Mouse (Mus musculus): ENCODE measurements at regions not wholly inside any gene's neighbourhood (a gene's known extent, or its start where the extent isn't known, plus 50 kb on each side); places are given as distances from the start of the nearest gene placed in this dataset.

DNA sequence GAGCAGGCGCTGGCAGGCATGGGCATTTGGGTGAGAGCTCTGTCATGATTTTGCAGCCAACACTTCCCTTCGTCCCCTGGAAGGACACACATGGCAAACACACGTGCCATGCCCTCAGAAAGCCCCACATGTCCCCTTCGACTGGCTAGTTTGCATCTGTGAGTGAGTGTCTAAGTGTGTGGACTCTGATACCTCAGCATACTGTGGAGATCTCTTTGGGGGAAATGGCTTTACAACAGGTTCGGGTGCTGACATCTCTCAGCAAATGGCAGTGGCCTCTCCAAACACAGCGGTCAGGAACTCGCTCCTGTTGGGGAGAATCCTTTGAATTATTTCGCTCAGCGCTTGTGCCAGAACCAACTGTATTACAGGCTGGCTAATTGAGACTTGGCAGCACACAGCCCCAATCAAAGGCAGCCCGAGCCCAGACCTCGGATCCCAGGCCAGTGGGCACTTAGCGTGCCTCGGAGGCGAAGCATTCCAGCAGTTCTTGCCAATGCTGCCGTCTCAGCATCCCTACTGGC, 86.5 kb upstream of the Mki67 start:
- peaks cover 5% of the 10 kb centered on the region for H3K4me1 ChIP-seq
- 91% methylated on average over 15 of the region's 15 CpGs for WGBS
- H3K9me3 ChIP-seq (replicated peaks), result no peaks in the 10 kb centered on the region
- H3K36me3 ChIP-seq, result no peaks in the 10 kb centered on the region
- no peak for DNase-seq (ENCODE audit: low spot score)
- no peaks in the 10 kb centered on the region for H3K27me3 ChIP-seq (ENCODE audit: low read depth, poor library complexity, severe bottlenecking)
- H3K27ac ChIP-seq (replicated peaks), result no peak overlapping the region
- H3K4me3 ChIP-seq, result no peak overlapping the region

DNA sequence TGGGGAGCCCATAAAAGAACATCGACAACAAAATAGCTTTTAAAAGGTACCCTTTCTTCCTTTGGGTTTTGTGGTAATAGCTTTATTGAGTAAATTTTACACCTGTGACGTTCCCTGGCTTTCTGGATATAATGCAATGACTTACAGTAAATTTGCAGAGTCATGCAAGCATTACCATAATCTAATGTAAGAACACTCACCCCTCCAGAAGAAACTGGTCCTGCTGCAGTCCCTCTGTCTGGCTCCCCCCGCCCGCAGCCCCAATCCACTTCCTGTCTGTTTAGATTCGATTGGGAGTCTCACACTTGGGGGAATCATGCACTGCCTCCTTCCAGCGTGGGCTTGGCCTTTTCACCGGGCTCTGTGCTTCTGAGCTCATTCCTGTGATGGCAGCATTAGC, 88.6 kb upstream of the Mki67 start:
- WGBS, result 62% methylated on average over 7 of the region's 7 CpGs
- no peak overlapping the region for H3K27ac ChIP-seq (replicated peaks)
- no peak for DNase-seq (ENCODE audit: low spot score)

DNA sequence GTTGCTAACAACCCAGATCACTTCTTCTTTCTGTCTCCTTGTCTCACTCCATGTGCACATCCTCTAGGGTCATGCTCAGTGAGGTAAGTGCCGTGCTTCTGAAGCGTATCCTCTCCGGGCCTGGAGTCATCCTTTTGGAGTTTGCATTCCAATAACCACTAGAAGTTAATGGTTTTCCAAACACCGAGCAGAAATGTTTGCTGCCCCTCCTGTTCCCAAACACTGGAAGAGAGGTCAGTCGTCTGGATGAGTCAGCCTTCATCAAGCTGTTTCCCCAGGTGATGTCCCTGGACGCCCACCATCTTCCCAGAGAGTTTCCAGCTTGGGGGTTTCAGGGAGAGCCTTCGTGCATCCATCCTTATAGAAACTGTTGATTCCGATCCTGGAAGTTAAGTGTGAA, 90.0 kb upstream of the Mki67 start:
- 82% methylated on average over 8 of the region's 8 CpGs for WGBS
- peaks cover 7% of the 10 kb centered on the region for H3K4me1 ChIP-seq
- H3K9me3 ChIP-seq (replicated peaks), result no peaks in the 10 kb centered on the region
- H3K4me3 ChIP-seq, result no peak overlapping the region
- no peak overlapping the region for H3K27ac ChIP-seq (replicated peaks)
- H3K36me3 ChIP-seq, result no peaks in the 10 kb centered on the region
- DNase-seq (ENCODE audit: low spot score), result no peak
- no peaks in the 10 kb centered on the region for H3K27me3 ChIP-seq (ENCODE audit: low read depth, poor library complexity, severe bottlenecking)

More for the DNA sequence above, 88.6 kb upstream of the Mki67 start:
- peaks cover 2% of the 10 kb centered on the region; the same call in 1 of the 2 replicates for H3K4me1 ChIP-seq
- no peaks in the 10 kb centered on the region for H3K36me3 ChIP-seq
- H3K9me3 ChIP-seq (replicated peaks), result no peaks in the 10 kb centered on the region
- no peak overlapping the region for H3K4me3 ChIP-seq
- no peaks in the 10 kb centered on the region for H3K27me3 ChIP-seq (ENCODE audit: low read depth, poor library complexity, severe bottlenecking)

DNA sequence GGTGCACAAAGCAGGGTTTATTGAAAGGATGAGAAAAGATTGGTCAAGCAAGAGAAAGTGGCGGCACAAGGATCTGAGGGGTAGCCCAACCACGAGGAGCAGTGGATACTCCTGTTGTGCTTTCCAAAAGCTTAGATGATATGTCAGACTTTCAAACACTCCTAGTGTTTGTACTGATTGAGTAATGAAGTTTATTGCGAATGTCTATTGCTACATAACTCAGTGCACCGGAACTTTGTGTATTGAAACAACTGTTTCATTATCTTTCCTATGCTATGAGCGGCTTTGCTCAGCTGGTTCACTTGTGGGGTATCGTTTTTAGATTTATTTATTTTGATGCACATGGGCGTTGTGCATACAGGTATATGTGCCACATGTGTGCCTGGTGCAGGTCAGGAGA, 90.5 kb upstream of the Mki67 start:
- Histone ChIP-seq H3K4me3 (no peak overlapping the region), H3K9me3 (replicated peaks) (no peaks in the 10 kb centered on the region), H3K36me3 (no peaks in the 10 kb centered on the region), H3K27me3 (ENCODE audit: low read depth, poor library complexity, severe bottlenecking) (no peaks in the 10 kb centered on the region), H3K4me1 (peaks cover 10% of the 10 kb centered on the region), H3K27ac (replicated peaks) (no peak overlapping the region)
- DNase-seq (ENCODE audit: low spot score), result no peak
- 89% methylated on average over 7 of the region's 7 CpGs for WGBS

DNA sequence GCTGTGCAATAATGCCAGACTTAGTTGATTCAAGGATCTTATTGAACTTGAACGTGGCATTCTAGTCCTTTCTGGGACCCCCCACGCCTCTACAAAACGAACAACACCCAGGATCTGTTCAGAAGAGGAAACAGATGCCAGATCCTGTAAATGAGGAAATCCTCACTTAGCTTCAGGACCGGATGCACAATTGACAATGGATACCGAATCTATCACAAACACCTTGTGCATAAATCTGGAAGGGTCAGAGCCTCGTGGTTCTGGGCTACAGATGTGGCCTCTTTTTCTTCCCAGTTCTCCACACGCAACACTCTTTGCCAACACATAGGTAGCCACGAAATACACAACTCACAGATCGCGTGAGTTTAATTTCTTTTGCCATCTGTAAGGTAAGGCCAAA, 93.0 kb upstream of the Mki67 start:
- H3K36me3 ChIP-seq, result no peaks in the 10 kb centered on the region
- no peak for DNase-seq (ENCODE audit: low spot score)
- H3K27ac ChIP-seq (replicated peaks), result no peak overlapping the region
- 92% methylated on average over 10 of the region's 10 CpGs for WGBS
- no peaks in the 10 kb centered on the region for H3K27me3 ChIP-seq (ENCODE audit: low read depth, poor library complexity, severe bottlenecking)
- H3K4me1 ChIP-seq, result peaks cover 10% of the 10 kb centered on the region
- no peaks in the 10 kb centered on the region for H3K9me3 ChIP-seq (replicated peaks)
- H3K4me3 ChIP-seq, result no peak overlapping the region

DNA sequence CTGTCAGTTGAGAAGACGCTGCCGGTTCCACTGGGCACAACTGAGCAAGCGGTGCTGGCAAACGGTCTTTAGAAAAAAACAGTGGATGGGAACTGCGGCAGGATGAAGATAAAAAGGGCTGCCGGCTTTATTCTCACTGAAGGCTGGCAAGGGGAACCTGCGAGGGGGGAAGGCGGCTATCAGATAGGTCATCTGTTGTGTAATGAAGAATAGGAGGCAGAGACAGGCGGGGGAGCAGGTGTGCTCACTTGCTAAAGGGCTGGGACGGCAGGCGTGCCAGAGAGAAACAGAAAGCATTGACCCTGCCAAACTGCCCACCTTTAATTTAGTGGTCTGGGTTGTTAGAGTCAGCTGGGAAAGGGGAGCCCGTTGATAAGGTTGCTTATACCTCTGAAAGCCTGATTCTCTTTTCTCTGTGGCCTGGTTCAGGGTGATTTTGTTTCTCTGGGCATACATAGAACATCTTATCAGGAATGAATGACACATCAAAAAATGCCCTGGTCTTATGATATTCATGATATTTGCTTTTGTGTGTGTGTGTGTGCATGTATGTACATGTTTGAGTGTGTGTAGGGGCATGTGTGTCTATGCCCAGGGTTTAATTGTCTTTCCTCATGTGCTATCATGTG, 93.7 kb upstream of the Mki67 start:
- Histone ChIP-seq H3K4me3 (no peak overlapping the region), H3K36me3 (no peaks in the 10 kb centered on the region), H3K4me1 (peaks cover 10% of the 10 kb centered on the region), H3K27me3 (ENCODE audit: low read depth, poor library complexity, severe bottlenecking) (no peaks in the 10 kb centered on the region), H3K9me3 (replicated peaks) (no peaks in the 10 kb centered on the region), H3K27ac (replicated peaks) (no peak overlapping the region; the same call in 1 of the 2 replicates)
- WGBS, result 77% methylated on average over 12 of the region's 12 CpGs
- no peak for DNase-seq (ENCODE audit: low spot score)

DNA sequence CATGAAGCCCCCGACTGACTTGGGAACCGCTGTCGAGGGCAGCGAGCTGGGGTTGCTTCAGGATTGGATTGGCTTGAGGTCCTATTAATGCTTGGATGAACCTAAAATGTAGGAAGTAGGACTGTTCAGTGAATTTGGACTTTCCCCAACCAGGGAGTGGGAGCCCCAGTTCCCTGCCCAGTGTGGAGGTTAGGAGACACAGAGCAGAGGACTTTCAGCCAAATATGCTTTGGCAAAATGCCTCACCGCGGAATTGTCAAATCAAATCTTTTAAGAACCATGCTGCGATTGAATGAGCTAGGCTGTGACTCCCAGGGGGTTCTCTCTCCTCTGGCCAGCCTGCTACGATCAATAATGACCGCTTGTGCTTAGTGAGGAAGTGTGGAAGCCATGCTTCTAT, 94.8 kb upstream of the Mki67 start:
- Histone ChIP-seq H3K27ac (replicated peaks) (no peak overlapping the region), H3K9me3 (replicated peaks) (no peaks in the 10 kb centered on the region), H3K4me3 (no peak overlapping the region), H3K27me3 (ENCODE audit: low read depth, poor library complexity, severe bottlenecking) (no peaks in the 10 kb centered on the region), H3K4me1 (peaks cover 10% of the 10 kb centered on the region), H3K36me3 (no peaks in the 10 kb centered on the region)
- 93% methylated on average over 9 of the region's 9 CpGs for WGBS
- DNase-seq (ENCODE audit: low spot score), result no peak

DNA sequence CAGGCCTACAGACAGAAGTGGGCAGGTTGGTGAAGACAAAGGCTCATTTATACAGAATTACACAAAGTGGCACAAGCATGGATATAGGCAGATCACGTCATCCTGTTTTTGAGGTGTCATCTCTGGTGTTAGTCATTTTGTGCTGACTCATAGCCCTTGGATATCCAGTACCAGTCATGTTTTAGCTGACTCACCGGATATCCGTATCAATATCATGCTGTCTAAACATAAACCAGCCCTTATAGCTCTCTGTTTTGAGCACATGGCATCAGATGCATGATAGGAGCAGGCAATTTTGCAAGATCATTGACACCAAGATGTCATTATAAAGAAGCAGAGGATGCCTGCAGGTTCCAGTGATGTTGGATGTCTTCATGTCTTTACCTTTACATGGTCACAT, 97.5 kb upstream of the Mki67 start:
- 85% methylated on average over 3 of the region's 3 CpGs for WGBS
- Histone ChIP-seq H3K27ac (replicated peaks) (no peak overlapping the region), H3K27me3 (ENCODE audit: low read depth, poor library complexity, severe bottlenecking) (no peaks in the 10 kb centered on the region), H3K9me3 (replicated peaks) (no peaks in the 10 kb centered on the region), H3K36me3 (no peaks in the 10 kb centered on the region), H3K4me3 (no peak overlapping the region), H3K4me1 (peaks cover 10% of the 10 kb centered on the region)
- DNase-seq (ENCODE audit: low spot score), result no peak

DNA sequence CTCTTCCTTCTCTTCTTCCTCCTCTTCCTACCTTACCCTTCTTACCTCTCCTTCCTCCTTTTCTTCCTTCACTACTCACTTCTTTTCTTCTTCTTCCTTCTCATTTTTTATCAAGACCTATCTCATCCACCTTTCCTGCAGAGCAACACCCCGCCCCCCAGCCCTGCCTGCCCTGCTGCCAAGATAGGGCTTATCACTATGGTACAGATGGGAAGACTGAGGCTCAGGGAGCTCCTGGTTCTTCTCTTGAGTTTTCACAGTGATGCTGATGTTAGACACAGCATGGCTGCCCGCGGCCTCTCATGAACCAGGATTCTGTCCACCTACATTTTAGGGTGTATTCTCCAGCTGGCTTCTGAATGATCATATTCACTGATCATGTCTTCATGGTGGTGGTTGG, 100.0 kb upstream of the Mki67 start:
- H3K27me3 ChIP-seq (ENCODE audit: low read depth, poor library complexity, severe bottlenecking), result no peaks in the 10 kb centered on the region
- 87% methylated on average over 3 of the region's 3 CpGs for WGBS
- peak overlapping the region; percentile 13; the same call in 1 of the 2 replicates for H3K27ac ChIP-seq (replicated peaks)
- DNase-seq (ENCODE audit: low spot score), result no peak
- no peaks in the 10 kb centered on the region for H3K36me3 ChIP-seq
- H3K9me3 ChIP-seq (replicated peaks), result no peaks in the 10 kb centered on the region
- no peak overlapping the region for H3K4me3 ChIP-seq
- H3K4me1 ChIP-seq, result peaks cover 2% of the 10 kb centered on the region; the same call in 1 of the 2 replicates

DNA sequence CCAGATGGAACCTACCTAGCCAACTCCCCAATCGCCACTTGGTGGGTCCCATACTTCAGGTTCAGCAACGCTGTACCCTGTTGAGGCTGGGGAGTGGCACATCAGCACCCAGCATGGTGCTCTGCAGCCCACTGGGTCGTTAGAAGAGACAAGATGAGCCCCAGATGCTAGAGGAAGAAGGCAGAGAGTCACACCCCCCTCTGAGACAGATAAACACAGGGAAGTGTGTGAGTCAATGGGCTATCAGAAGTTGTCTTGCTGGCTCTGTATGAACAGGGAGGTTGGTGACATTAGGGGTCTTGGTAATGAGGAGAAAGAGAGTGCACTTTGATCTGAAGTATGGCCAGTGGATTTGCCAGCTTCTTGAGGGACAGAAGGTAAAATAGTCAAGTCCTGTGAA, 101.7 kb upstream of the Mki67 start:
- H3K27ac ChIP-seq (replicated peaks), result no peak overlapping the region
- no peaks in the 10 kb centered on the region for H3K4me1 ChIP-seq
- DNase-seq (ENCODE audit: low spot score), result no peak
- no peaks in the 10 kb centered on the region for H3K9me3 ChIP-seq (replicated peaks)
- H3K27me3 ChIP-seq (ENCODE audit: low read depth, poor library complexity, severe bottlenecking), result no peaks in the 10 kb centered on the region
- no peaks in the 10 kb centered on the region for H3K36me3 ChIP-seq
- no peak overlapping the region for H3K4me3 ChIP-seq
- 54% methylated on average over 3 of the region's 3 CpGs for WGBS

DNA sequence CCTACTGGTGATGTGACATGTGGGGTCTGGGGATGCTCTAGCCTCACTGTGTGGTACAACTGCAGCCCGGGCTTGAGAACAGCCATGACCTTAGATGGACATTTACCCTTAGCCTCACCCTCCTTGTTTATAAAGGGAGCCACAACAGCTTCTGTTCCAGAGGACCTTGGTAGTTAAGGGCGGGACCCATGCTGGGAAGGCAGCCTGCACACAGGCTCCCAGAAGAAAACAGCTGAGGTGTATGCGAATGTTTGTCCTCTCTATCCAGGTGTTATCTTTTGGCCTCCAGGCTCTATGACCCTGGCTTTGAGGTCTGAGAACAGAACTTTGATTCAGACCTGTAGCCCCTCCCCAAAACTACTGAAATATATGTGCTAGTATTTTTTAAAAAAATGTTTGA, 102.1 kb upstream of the Mki67 start:
- H3K36me3 ChIP-seq, result no peaks in the 10 kb centered on the region
- WGBS, result 81% methylated on average over 3 of the region's 3 CpGs
- no peaks in the 10 kb centered on the region for H3K9me3 ChIP-seq (replicated peaks)
- no peaks in the 10 kb centered on the region for H3K27me3 ChIP-seq (ENCODE audit: low read depth, poor library complexity, severe bottlenecking)
- H3K4me1 ChIP-seq, result no peaks in the 10 kb centered on the region
- H3K27ac ChIP-seq (replicated peaks), result no peak overlapping the region
- DNase-seq (ENCODE audit: low spot score), result no peak
- H3K4me3 ChIP-seq, result no peak overlapping the region

DNA sequence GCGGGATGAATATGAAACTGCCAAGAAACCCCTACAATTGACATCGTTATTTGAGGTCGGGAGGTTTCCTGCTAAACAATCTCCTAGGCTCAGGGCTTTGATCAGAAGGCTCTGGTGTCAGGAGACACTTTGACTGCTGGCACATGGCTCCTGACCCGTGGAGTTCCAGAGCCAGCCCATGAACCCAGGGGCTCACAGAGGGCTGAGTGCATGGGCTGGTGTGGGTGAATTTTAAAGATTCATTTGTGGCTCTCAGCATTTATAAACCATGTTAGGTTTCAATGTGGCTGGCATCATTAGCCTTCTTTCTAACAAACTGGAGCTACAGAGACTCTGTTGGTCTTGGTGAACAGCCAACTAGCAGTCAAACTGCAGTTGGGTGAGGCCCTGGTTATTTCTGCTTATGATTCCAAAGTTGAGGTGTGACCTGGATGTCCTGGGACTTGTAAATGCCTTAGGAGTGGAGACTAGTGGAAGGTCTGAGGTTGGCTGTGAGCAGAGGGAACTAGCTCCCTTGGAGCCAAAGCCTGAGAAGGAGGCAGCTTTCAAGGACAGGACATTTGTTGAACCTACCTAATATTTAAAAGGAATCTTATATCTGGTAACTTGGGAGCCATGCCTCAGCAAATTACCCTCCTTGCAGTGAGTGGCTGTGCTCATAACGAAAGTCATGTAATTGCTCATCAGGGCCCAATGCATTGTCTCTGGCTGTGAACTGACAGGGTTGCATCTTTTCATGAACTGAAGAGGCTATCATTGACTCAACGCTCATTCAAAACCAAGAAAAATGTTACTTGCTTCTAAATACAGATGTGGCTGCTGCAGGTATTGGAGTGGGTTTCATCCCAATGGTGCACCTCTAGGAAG, 108.0 kb upstream of the Mki67 start:
- Histone ChIP-seq H3K4me1 (0 out of 2 replicates have a peak, but pooled peaks cover 2% of the 10 kb centered on the region), H3K36me3 (no peaks in the 10 kb centered on the region), H3K9me3 (replicated peaks) (no peaks in the 10 kb centered on the region), H3K4me3 (no peak overlapping the region), H3K27me3 (ENCODE audit: low read depth, poor library complexity, severe bottlenecking) (no peaks in the 10 kb centered on the region), H3K27ac (replicated peaks) (no peak overlapping the region)
- DNase-seq (ENCODE audit: low spot score), result no peak
- 78% methylated on average over 6 of the region's 6 CpGs for WGBS

DNA sequence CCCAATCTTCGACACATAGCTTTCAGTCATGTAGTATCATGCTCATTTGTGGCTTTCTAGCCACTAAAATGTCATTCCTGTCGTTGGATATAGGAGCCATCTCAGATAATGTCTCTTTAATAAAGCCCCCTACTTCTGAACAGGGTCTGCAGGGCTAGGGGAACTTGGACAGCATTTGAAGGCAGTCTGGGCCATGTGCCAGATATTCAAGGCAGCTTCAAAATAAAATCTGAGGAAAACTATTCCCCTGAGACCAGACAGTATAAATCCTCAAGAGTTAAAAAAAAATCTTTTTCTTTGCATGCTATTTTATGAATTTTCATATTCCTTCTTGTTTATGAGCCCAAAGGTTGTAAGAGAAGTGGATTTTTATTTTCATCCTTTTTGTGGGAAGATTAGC, 113.1 kb upstream of the Mki67 start:
- Histone ChIP-seq H3K27ac (replicated peaks) (no peak overlapping the region), H3K27me3 (ENCODE audit: low read depth, poor library complexity, severe bottlenecking) (peaks cover 24% of the 10 kb centered on the region), H3K36me3 (no peaks in the 10 kb centered on the region), H3K9me3 (replicated peaks) (no peaks in the 10 kb centered on the region), H3K4me1 (peaks cover 23% of the 10 kb centered on the region), H3K4me3 (no peak overlapping the region)
- DNase-seq (ENCODE audit: low spot score), result no peak
- 79% methylated on average over 2 of the region's 2 CpGs for WGBS
